Mouse (Mus musculus) heart, adult 9 months (tissue): ENCODE data around the gene Fam57a.
"Not testable (repeated sequence)": the region's sequence is repeated elsewhere in the genome, so short reads cannot be mapped to it uniquely, and the experiment has no call there.

Experiments used
- DNase-seq, 2 experiments: peaks; one replicate each; pipeline ENCODE4 v3.0.0; 2022; ENCODE audit warnings: low spot score in 2 of 2

The Fam57a gene

GRCm38 (mm10) chr11:76180146-76180540 lies 672 bp downstream of the Fam57a start:
- no peak for DNase-seq

GRCm38 (mm10) chr11:76183745-76184144 lies 4.3 kb downstream of the Fam57a start:
- DNase-seq = no peak

GRCm38 (mm10) chr11:76186908-76187307 lies 7.4 kb downstream of the Fam57a start:
- no peak for DNase-seq

GRCm38 (mm10) chr11:76196275-76196976 lies 17.0 kb downstream of the Fam57a start:
- DNase-seq = no peak

- no peak for DNase-seq
Measured at GRCm38 (mm10) chr11:76196977-76197469, 17.6 kb downstream of the Fam57a start.

GRCm38 (mm10) chr11:76201761-76202674 lies 22.5 kb downstream of the Fam57a start:
- peak; percentile 91 to 92 for DNase-seq

GRCm38 (mm10) chr11:76206793-76207192 lies 27.3 kb downstream of the Fam57a start:
- DNase-seq = no peak

- DNase-seq = no peak
Measured at GRCm38 (mm10) chr11:76210228-76210985, 30.9 kb downstream of the Fam57a start.

- not testable (repeated sequence) for DNase-seq
Measured at GRCm38 (mm10) chr11:76211595-76211994, 32.1 kb downstream of the Fam57a start.

- no peak for DNase-seq
Measured at GRCm38 (mm10) chr11:76213841-76214240, 34.4 kb downstream of the Fam57a start.

- no peak for DNase-seq
Measured at GRCm38 (mm10) chr11:76215011-76215410, 35.5 kb downstream of the Fam57a start.

- no peak for DNase-seq
Measured at GRCm38 (mm10) chr11:76216049-76216540, 36.6 kb downstream of the Fam57a start.

- DNase-seq = peak; percentile 24 to 45
Measured at GRCm38 (mm10) chr11:76216681-76217389, 37.4 kb downstream of the Fam57a start.

- peak; percentile 95 to 96 for DNase-seq
Measured at GRCm38 (mm10) chr11:76217390-76217800, 37.9 kb downstream of the Fam57a start, which contains the start of the genes Dbil5 and Gemin4. Gene Dbil5, plus strand, starts transcription at chr11:76217608. Gene Gemin4, minus strand, starts transcription at chr11:76217664.

GRCm38 (mm10) chr11:76224631-76225030 lies 45.2 kb downstream of the Fam57a start:
- DNase-seq = no peak

GRCm38 (mm10) chr11:76225051-76225450 lies 45.6 kb downstream of the Fam57a start:
- DNase-seq = no peak

- no peak for DNase-seq
Measured at GRCm38 (mm10) chr11:76236136-76236535, 56.7 kb downstream of the Fam57a start.

- DNase-seq = no peak
Measured at GRCm38 (mm10) chr11:76239750-76240149, 60.3 kb downstream of the Fam57a start.

GRCm38 (mm10) chr11:76242901-76243810 lies 63.7 kb downstream of the Fam57a start, which contains the start of the genes Mrm3 and Glod4:
Gene Mrm3, plus strand, starts transcription at chr11:76243715.
Gene Glod4, minus strand, starts transcription at chr11:76243725.
- DNase-seq = peak; percentile 83 to 89
